Mouse (Mus musculus): ENCODE data around the gene Cbr1. TPM values are rescaled to one million over a fixed set of nuclear protein-coding genes. Genes with fewer than 3 reads are reported as not detected.

Gene Cbr1
- 94.3 and 102 TPM in 2 replicates for polyA plus RNA-seq (2016; fragmentation: Nextera tagmentation; extraction: Ambion mirVana)

GRCm38 (mm10) chr16:93605553-93605952, at the start of gene Cbr1:
TSS of gene Cbr1 (plus strand) at chr16:93605853.
- no peak within 1 kb of the TSS; the same call in 1 of the 2 replicates for H3K27ac ChIP-seq
- H3K36me3 ChIP-seq = peaks cover 18% of the 10 kb centered on the region
- no peaks in the 10 kb centered on the region for H3K27me3 ChIP-seq (ENCODE audit: low read depth, poor library complexity, severe bottlenecking)
- peak within 1 kb of the TSS; percentile 69 for H3K4me3 ChIP-seq
- H3K9me3 ChIP-seq (replicated peaks) = no peaks in the 10 kb centered on the region
- WGBS = 67% methylated on average over 4 of the region's 4 CpGs
- peaks cover 32% of the 10 kb centered on the region for H3K4me1 ChIP-seq
- no peak for DNase-seq (ENCODE audit: low spot score)

DNA sequence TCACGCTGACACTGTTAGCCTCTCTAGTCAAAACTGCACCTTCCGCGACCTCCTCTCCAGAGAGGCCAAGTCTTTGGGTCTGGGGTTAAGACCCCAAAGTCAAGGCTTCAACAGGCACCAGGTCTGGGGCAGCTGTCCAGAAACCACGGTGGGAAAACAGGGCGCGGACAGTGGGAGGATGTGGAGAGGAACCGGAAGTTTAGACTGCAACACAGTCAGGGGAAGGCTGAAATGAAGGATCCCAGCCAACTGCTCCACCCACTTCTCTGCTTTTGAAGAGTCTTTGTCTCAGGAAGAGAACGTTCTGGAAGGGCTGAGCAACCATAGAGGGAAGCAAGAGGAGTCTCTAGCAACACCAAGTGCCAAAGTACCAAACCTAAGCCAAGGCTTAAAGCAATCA, 48.0 kb upstream of the Cbr1 start:
- Histone ChIP-seq H3K27ac (no peak overlapping the region), H3K27me3 (ENCODE audit: low read depth, poor library complexity, severe bottlenecking) (peaks cover 14% of the 10 kb centered on the region), H3K36me3 (no peaks in the 10 kb centered on the region), H3K4me1 (peaks cover 28% of the 10 kb centered on the region), H3K4me3 (no peak overlapping the region), H3K9me3 (replicated peaks) (no peaks in the 10 kb centered on the region)
- DNase-seq (ENCODE audit: low spot score) = no peak
- WGBS = 74% methylated on average over 8 of the region's 8 CpGs

DNA sequence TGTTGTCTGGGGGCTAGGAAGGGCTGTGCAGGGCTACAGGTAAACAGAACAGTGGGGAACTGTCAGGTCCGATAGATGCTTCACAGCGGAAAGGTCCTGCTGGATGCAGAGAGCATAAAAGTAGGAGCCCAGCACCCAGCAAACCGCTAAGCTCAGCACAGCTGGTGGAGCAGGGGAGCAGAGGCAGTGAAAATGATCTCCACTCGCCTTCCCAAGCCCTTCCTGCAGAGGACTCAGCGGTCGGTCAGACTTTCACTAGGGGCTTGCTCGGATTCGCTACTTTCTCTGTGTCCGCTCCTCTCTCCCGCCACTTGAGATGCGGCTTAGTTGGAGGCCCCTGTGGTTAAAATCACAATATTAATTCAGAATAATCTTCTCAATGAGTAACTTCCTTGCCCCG, 47.2 kb upstream of the Cbr1 start:
- H3K36me3 ChIP-seq = no peaks in the 10 kb centered on the region
- 0 out of 2 replicates have a peak overlapping the region, but pooled peaks have one; percentile 0 for H3K4me3 ChIP-seq
- H3K9me3 ChIP-seq (replicated peaks) = no peaks in the 10 kb centered on the region
- WGBS = 12% methylated on average over 12 of the region's 12 CpGs
- DNase-seq (ENCODE audit: low spot score) = peak; percentile 33
- no peak overlapping the region for H3K27ac ChIP-seq
- H3K4me1 ChIP-seq = peaks cover 22% of the 10 kb centered on the region
- peaks cover 14% of the 10 kb centered on the region for H3K27me3 ChIP-seq (ENCODE audit: low read depth, poor library complexity, severe bottlenecking)

GRCm38 (mm10) chr16:93572383-93572782, 33.3 kb upstream of the Cbr1 start:
- DNase-seq (ENCODE audit: low spot score) = no peak
- H3K27me3 ChIP-seq (ENCODE audit: low read depth, poor library complexity, severe bottlenecking) = no peaks in the 10 kb centered on the region
- H3K27ac ChIP-seq = no peak overlapping the region
- peaks cover 9% of the 10 kb centered on the region for H3K4me1 ChIP-seq
- no peaks in the 10 kb centered on the region for H3K36me3 ChIP-seq
- H3K9me3 ChIP-seq (replicated peaks) = no peaks in the 10 kb centered on the region
- WGBS = 95% methylated on average over 6 of the region's 6 CpGs
- H3K4me3 ChIP-seq = no peak overlapping the region

GRCm38 (mm10) chr16:93573434-93573833, 32.2 kb upstream of the Cbr1 start:
- Histone ChIP-seq H3K4me3 (no peak overlapping the region), H3K27ac (no peak overlapping the region), H3K9me3 (replicated peaks) (no peaks in the 10 kb centered on the region), H3K27me3 (ENCODE audit: low read depth, poor library complexity, severe bottlenecking) (no peaks in the 10 kb centered on the region), H3K4me1 (peaks cover 9% of the 10 kb centered on the region), H3K36me3 (no peaks in the 10 kb centered on the region)
- no peak for DNase-seq (ENCODE audit: low spot score)
- WGBS = 93% methylated on average over 5 of the region's 5 CpGs

DNA sequence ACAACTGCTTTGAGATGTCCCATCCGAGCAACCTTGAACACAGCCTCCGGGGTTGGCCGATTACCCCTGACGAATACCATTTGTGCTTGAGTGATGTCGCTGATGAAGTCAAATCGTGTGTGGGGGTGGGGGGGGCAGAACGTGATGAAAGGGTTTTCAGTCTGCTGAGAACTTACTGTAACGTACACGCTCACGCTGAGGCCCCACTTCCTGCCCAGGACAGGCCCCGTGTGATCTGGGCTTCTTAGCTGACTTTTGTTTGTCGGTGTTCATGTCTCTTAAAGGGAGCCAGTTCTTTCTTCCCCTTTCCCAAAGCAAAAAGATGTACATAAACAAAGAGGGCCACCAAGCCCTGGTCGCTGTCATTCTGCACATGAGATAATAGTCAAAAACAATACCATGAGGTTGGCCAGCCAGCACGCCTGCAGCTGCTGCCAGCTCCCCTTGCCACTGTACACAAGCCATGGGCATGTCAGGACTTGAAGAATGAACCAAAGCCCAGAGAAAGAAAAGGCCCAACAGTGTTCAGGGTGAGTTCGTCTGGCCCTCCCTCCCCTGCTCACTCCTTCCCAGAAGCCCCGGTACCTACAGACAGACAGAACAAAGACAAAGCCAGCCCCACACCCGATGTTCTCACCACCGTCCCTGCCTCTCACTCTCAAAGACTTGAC, 31.0 kb upstream of the Cbr1 start:
- H3K4me1 ChIP-seq = peaks cover 9% of the 10 kb centered on the region
- H3K27me3 ChIP-seq (ENCODE audit: low read depth, poor library complexity, severe bottlenecking) = no peaks in the 10 kb centered on the region
- no peak overlapping the region for H3K4me3 ChIP-seq
- WGBS = 61% methylated on average over 18 of the region's 18 CpGs
- DNase-seq (ENCODE audit: low spot score) = no peak
- H3K36me3 ChIP-seq = no peaks in the 10 kb centered on the region
- H3K9me3 ChIP-seq (replicated peaks) = no peaks in the 10 kb centered on the region
- H3K27ac ChIP-seq = 0 out of 2 replicates have a peak overlapping the region, but pooled peaks have one; percentile 6

DNA sequence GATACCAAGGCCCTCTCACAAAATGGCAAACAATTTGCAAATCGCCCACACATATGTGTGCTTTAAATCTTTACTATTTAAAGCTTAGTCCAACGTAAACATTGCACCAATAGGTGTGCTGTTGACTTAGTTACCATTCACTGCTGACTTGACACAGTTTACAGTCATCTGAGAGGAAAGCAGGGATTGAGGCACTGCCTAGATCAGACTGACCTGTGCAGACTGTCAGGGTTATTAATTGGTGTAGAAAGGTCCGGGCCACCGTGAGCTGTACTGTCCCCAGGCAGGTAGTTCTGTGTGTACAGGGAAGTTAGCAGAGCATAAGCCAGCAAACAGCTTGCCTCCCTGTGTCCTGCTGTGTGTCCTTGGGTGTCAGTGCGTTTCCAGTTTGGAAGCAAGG, 30.1 kb upstream of the Cbr1 start:
- peaks cover 11% of the 10 kb centered on the region for H3K4me1 ChIP-seq
- WGBS = 85% methylated on average over 5 of the region's 5 CpGs

DNA sequence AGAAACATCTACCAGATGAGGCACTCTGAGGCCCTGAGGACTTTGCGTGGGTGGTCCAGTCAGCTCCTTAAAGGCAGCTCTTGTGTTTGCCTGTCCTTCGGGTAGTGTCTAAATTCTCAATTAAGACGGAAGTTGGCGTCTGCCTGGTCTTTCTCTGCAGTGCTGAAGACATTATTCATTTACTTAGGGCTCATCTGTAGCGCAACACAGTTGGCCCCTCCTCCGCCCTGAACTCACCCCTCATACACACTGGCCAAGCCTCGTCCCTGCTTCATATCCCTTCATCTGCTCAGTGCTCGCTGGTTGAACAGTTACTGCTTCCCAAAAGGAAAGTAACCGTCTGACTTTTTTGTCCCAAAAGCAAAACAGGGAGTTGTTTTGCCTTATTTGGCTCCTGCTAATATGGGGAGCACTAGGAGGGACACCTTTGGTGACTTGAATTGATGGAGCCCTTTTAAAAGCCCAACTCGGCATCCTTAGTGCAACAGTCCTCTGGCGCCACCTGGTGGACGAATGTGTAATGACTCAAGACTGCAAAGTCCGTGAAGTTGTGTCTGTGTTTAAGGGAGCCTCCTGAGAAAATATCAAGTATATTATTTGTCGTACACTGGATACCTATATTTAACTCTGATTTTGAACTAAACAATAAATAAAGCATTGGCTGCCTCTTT, 29.1 kb upstream of the Cbr1 start:
- H3K36me3 ChIP-seq = no peaks in the 10 kb centered on the region
- peaks cover 18% of the 10 kb centered on the region for H3K4me1 ChIP-seq
- 39% methylated on average over 14 of the region's 14 CpGs for WGBS
- no peaks in the 10 kb centered on the region for H3K27me3 ChIP-seq (ENCODE audit: low read depth, poor library complexity, severe bottlenecking)
- H3K9me3 ChIP-seq (replicated peaks) = no peaks in the 10 kb centered on the region
- H3K4me3 ChIP-seq = no peak overlapping the region
- DNase-seq (ENCODE audit: low spot score) = peak; percentile 93
- H3K27ac ChIP-seq = no peak overlapping the region

More for the DNA sequence above, 30.1 kb upstream of the Cbr1 start:
- Histone ChIP-seq H3K9me3 (replicated peaks) (no peaks in the 10 kb centered on the region), H3K27me3 (ENCODE audit: low read depth, poor library complexity, severe bottlenecking) (no peaks in the 10 kb centered on the region), H3K36me3 (no peaks in the 10 kb centered on the region), H3K4me3 (no peak overlapping the region), H3K27ac (no peak overlapping the region)
- no peak for DNase-seq (ENCODE audit: low spot score)

GRCm38 (mm10) chr16:93578346-93579005, 27.2 kb upstream of the Cbr1 start:
- Histone ChIP-seq H3K4me3 (no peak overlapping the region), H3K36me3 (no peaks in the 10 kb centered on the region), H3K9me3 (replicated peaks) (no peaks in the 10 kb centered on the region), H3K4me1 (peaks cover 18% of the 10 kb centered on the region), H3K27ac (no peak overlapping the region), H3K27me3 (ENCODE audit: low read depth, poor library complexity, severe bottlenecking) (no peaks in the 10 kb centered on the region)
- DNase-seq (ENCODE audit: low spot score) = no peak
- WGBS = 89% methylated on average over 8 of the region's 8 CpGs

- Histone ChIP-seq H3K4me1 (0 out of 2 replicates have a peak, but pooled peaks cover 8% of the 10 kb centered on the region), H3K27ac (no peak overlapping the region), H3K36me3 (peaks cover 18% of the 10 kb centered on the region), H3K27me3 (ENCODE audit: low read depth, poor library complexity, severe bottlenecking) (no peaks in the 10 kb centered on the region), H3K9me3 (replicated peaks) (no peaks in the 10 kb centered on the region), H3K4me3 (no peak overlapping the region)
- 47% methylated on average over 6 of the region's 6 CpGs for WGBS
- no peak for DNase-seq (ENCODE audit: low spot score)
Measured at GRCm38 (mm10) chr16:93581125-93581524, 24.5 kb upstream of the Cbr1 start.

- peaks cover 16% of the 10 kb centered on the region for H3K4me1 ChIP-seq
- DNase-seq (ENCODE audit: low spot score) = no peak
- no peaks in the 10 kb centered on the region for H3K9me3 ChIP-seq (replicated peaks)
- WGBS = 92% methylated on average over 24 of the region's 24 CpGs
- H3K4me3 ChIP-seq = no peak overlapping the region
- no peak overlapping the region for H3K27ac ChIP-seq
- peaks cover 29% of the 10 kb centered on the region for H3K36me3 ChIP-seq
- no peaks in the 10 kb centered on the region for H3K27me3 ChIP-seq (ENCODE audit: low read depth, poor library complexity, severe bottlenecking)
Measured at GRCm38 (mm10) chr16:93584976-93585702, 20.5 kb upstream of the Cbr1 start.

DNA sequence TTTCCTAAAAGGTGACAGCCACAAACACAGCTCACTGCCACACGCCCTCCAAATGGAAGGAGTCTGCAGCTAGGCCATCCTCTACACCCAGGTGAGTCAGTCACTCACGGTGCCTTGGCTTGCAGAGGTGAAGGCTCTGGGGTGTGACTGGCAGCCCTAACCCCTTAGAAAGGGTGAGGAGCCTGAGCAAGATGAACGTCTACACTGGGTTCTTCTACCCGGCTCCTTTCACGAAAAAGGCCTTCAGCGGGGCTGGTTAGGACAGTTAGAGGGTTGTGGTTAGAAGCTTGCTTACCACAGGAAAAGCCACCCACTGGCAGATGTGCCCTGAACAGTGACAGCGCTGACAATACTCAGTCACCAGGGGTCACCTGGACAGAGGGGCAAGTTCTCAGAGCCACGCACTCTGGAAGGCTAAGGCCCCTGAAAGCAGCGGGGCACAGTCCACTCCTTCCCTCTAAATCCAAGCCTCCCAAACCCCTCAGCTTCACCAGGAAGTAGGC, 19.9 kb upstream of the Cbr1 start:
- WGBS = 86% methylated on average over 9 of the region's 9 CpGs
- peaks cover 35% of the 10 kb centered on the region for H3K36me3 ChIP-seq
- no peak for DNase-seq (ENCODE audit: low spot score)
- no peaks in the 10 kb centered on the region for H3K9me3 ChIP-seq (replicated peaks)
- no peak overlapping the region for H3K4me3 ChIP-seq
- no peaks in the 10 kb centered on the region for H3K27me3 ChIP-seq (ENCODE audit: low read depth, poor library complexity, severe bottlenecking)
- H3K4me1 ChIP-seq = peaks cover 13% of the 10 kb centered on the region
- H3K27ac ChIP-seq = 0 out of 2 replicates have a peak overlapping the region, but pooled peaks have one; percentile 8
